ENCODE assay signal across 13 mouse cellular contexts in genomic region chr12:11196830-11197229, GRCm38 (mm10). TPM values are rescaled to one million over a fixed set of nuclear protein-coding genes. Genes with fewer than 3 reads are reported as not detected.
DNase-seq lines count a peak whose midpoint lies in the region; ATAC-seq and TF ChIP-seq lines count a peak whose summit lies in the region.
"Had no signal": no experiment of that assay in that cellular context is flagged by ENCODE, and none has a peak within 500 bp of the region (broad histone marks: within the 10 kb centered on the region; RNA-seq: fewer than 3 reads in every experiment).

No protein-coding gene starts in this region.

- H3K4me1 ChIP-seq in heart, embryonic 12.5 days (replicated peaks), result peaks cover 3% of the 10 kb centered on the region; the same call in 1 of the 2 replicates
- no peaks in the 10 kb centered on the region for H3K4me1 ChIP-seq in lung, embryonic 14.5 days (ENCODE audit: insufficient read depth)
- H3K4me1 ChIP-seq in liver, embryonic 12.5 days, result no peaks in the 10 kb centered on the region

- no peak for TF ChIP-seq CTCF in lung, embryonic 14.5 days (IDR thresholded peaks at IDR 0.05; ENCODE audit: low read depth)

- no peaks in the 10 kb centered on the region for H3K9me3 ChIP-seq in heart, embryonic 12.5 days (replicated peaks)
- H3K9me3 ChIP-seq in lung, embryonic 14.5 days (ENCODE audit: low read depth, low read length), result no peaks in the 10 kb centered on the region
- no peaks in the 10 kb centered on the region for H3K9me3 ChIP-seq in liver, embryonic 12.5 days (replicated peaks)

- 0 out of 2 replicates have a peak overlapping the region, but pooled peaks have one; percentile 68 for H3K9ac ChIP-seq in heart, embryonic 12.5 days
- H3K9ac ChIP-seq in lung, embryonic 14.5 days, result no peak overlapping the region
- no peak overlapping the region for H3K9ac ChIP-seq in liver, embryonic 12.5 days

- H3K27me3 ChIP-seq in heart, embryonic 12.5 days (replicated peaks), result no peaks in the 10 kb centered on the region
- H3K27me3 ChIP-seq in lung, embryonic 14.5 days (ENCODE audit: insufficient read depth, low read length), result no peaks in the 10 kb centered on the region
- H3K27me3 ChIP-seq in liver, embryonic 12.5 days (replicated peaks), result no peaks in the 10 kb centered on the region

- DNase-seq in heart, postnatal 36 days, result no peak
- no peak for DNase-seq in lung, embryonic 14.5 days
- DNase-seq in lung, adult 18-20 months, result no peak
- no peak for DNase-seq in cerebellum, postnatal 10 days
- DNase-seq in ovary, postnatal 14 days (ENCODE audit: low spot score), result no peak

- intact Hi-C loops in heart, postnatal 36 days (cut with DNase I), result loop anchor here (5.0 kb wide), 3 partner anchors 70 to 140 kb away; partner anchors contain the start of genes Gen1 and Smc6

- 39% methylated on average over 5 of the region's 5 CpGs for WGBS in heart, embryonic 12.5 days
- 51% methylated on average over 5 of the region's 5 CpGs for WGBS in lung, embryonic 14.5 days
- 38% methylated on average over 5 of the region's 5 CpGs for WGBS in liver, embryonic 12.5 days (ENCODE audit: insufficient replicate concordance)

- no peaks in the 10 kb centered on the region for H3K36me3 ChIP-seq in heart, embryonic 12.5 days
- no peaks in the 10 kb centered on the region for H3K36me3 ChIP-seq in lung, embryonic 14.5 days (ENCODE audit: insufficient read depth)
- H3K36me3 ChIP-seq in liver, embryonic 12.5 days, result no peaks in the 10 kb centered on the region

- ATAC-seq in heart, embryonic 12.5 days (ENCODE audit: insufficient number of reproducible peaks, low FRiP score), result no peak
- peak; percentile 41; the same call in 1 of the 2 replicates for ATAC-seq in lung, embryonic 14.5 days (ENCODE audit: insufficient read depth)
- ATAC-seq in common myeloid progenitor, adult 5-6 weeks (replicated peaks; ENCODE audit: low read depth, poor library complexity, severe bottlenecking), result peak; percentile 19; the same call in 1 of the 2 replicates
- ATAC-seq in liver, embryonic 12.5 days, result no peak

- H3K4me3 ChIP-seq in heart, embryonic 12.5 days, result peak overlapping the region; percentile 35; the same call in 1 of the 2 replicates
- 0 out of 2 replicates have a peak overlapping the region, but pooled peaks have one; percentile 2 for H3K4me3 ChIP-seq in lung, embryonic 14.5 days (ENCODE audit: low read depth, low read length)
- no peak overlapping the region for H3K4me3 ChIP-seq in liver, embryonic 12.5 days

- no peak overlapping the region for H3K27ac ChIP-seq in heart, embryonic 12.5 days (ENCODE audit: poor library complexity, severe bottlenecking)
- H3K27ac ChIP-seq in lung, embryonic 14.5 days (ENCODE audit: low read depth), result no peak overlapping the region
- no peak overlapping the region for H3K27ac ChIP-seq in liver, embryonic 12.5 days

- H3K4me2 ChIP-seq in heart, embryonic 12.5 days, result peak overlapping the region; percentile 71
- peak overlapping the region; percentile 48 for H3K4me2 ChIP-seq in lung, embryonic 14.5 days
- H3K4me2 ChIP-seq in liver, embryonic 12.5 days, result peak overlapping the region; percentile 50; the same call in 1 of the 2 replicates

RNA-seq across cellular contexts. Expression of gene Msgn1, which starts 11.9 kb away (rescaled TPM):
- not detected in 2 replicates for polyA plus RNA-seq in heart, embryonic 12.5 days (2016; fragmentation: Nextera tagmentation; extraction: Ambion mirVana)
- not detected for total RNA-seq in heart, postnatal 36 days (2021)
- not detected in 2 replicates for polyA plus RNA-seq in lung, embryonic 14.5 days (2014; fragmentation: Nextera tagmentation; extraction: Ambion mirVana)
- not detected in 2 replicates for total RNA-seq in common myeloid progenitor, adult 5-6 weeks (2017)
- not detected in 2 replicates for polyA plus RNA-seq in liver, embryonic 12.5 days (2016; fragmentation: Nextera tagmentation; extraction: Ambion mirVana)
- total RNA-seq: adrenal gland, postnatal 4 days; gastrocnemius, postnatal 10 days; left cerebral cortex, adult 18-20 months had no signal
- polyA plus RNA-seq: kidney, adult 2 months; stomach, embryonic 14.5 days had no signal

RNA-seq across cellular contexts. Expression of gene Kcns3, which starts 46.0 kb away (rescaled TPM):
- 0.08 and 0.38 TPM in 2 replicates for polyA plus RNA-seq in heart, embryonic 12.5 days (2016; fragmentation: Nextera tagmentation; extraction: Ambion mirVana)
- under 1 TPM; 0.35 to 0.72 TPM for total RNA-seq in heart, postnatal 36 days (2021)
- 4.7 and 5.7 TPM in 2 replicates for polyA plus RNA-seq in lung, embryonic 14.5 days (2014; fragmentation: Nextera tagmentation; extraction: Ambion mirVana)
- not detected in 2 replicates for total RNA-seq in common myeloid progenitor, adult 5-6 weeks (2017)
- 0.16 and 0.26 TPM in 2 replicates for polyA plus RNA-seq in liver, embryonic 12.5 days (2016; fragmentation: Nextera tagmentation; extraction: Ambion mirVana)

Comparison
In these comparisons a context has a peak if more than half of its experiments do, and no peak if none do; other contexts are left out.
1. ATAC-seq: peak in lung, embryonic 14.5 days (single experiment) and common myeloid progenitor, adult 5-6 weeks (single experiment); none in heart, embryonic 12.5 days (single experiment) and liver, embryonic 12.5 days (single experiment).
2. Peak in every context shown above with its lines, with median percentiles within 50 percentile points of each other: H3K4me2 ChIP-seq.